Mouse (Mus musculus): ENCODE data around the gene Hspa12a.
"Not testable (repeated sequence)": the region's sequence is repeated elsewhere in the genome, so short reads cannot be mapped to it uniquely, and the experiment has no call there.

- TF ChIP-seq GATA1 (IDR thresholded peaks at IDR 0.05; ENCODE audit: borderline replicate concordance, low read length); FLI1 (IDR thresholded peaks at IDR 0.05; ENCODE audit: low read length): not testable (repeated sequence)
Measured at GRCm38 (mm10) chr19:58900471-58900870, 43.0 kb downstream of the Hspa12a start.
